Mouse (Mus musculus): ENCODE data around the gene Polr2i.
"Not testable (repeated sequence)": the region's sequence is repeated elsewhere in the genome, so short reads cannot be mapped to it uniquely, and the experiment has no call there.

Polr2i gene

GRCm38 (mm10) chr7:30231669-30232454, at the start of gene Polr2i, which contains the start of gene Tbcb:
Gene Polr2i (plus strand): TSS chr7:30231948.
Gene Tbcb (minus strand): TSS chr7:30232272.
- peak; percentile 97 for DNase-seq

GRCm38 (mm10) chr7:30183189-30183588, 48.6 kb upstream of the Polr2i start:
- DNase-seq, result not testable (repeated sequence)

GRCm38 (mm10) chr7:30183879-30184289, 47.9 kb upstream of the Polr2i start, which contains the start of gene Cox7a1:
Gene Cox7a1 (plus strand): TSS chr7:30184144.
- peak; percentile 93 for DNase-seq

GRCm38 (mm10) chr7:30184641-30185348, 47.0 kb upstream of the Polr2i start:
- no peak for DNase-seq

- DNase-seq, result no peak
These were observed 43.2 kb upstream of the Polr2i start for GRCm38 (mm10) chr7:30188344-30189115.

- no peak for DNase-seq
These were observed 42.6 kb upstream of the Polr2i start for GRCm38 (mm10) chr7:30189116-30189491.

- DNase-seq, result no peak
These were observed 39.7 kb upstream of the Polr2i start for GRCm38 (mm10) chr7:30192088-30192487.

- DNase-seq, result no peak
These were observed 38.7 kb upstream of the Polr2i start for GRCm38 (mm10) chr7:30193013-30193412.

- DNase-seq, result peak; percentile 94
These were observed 38.1 kb upstream of the Polr2i start for GRCm38 (mm10) chr7:30193581-30194100.

- peak; percentile 40 for DNase-seq
These were observed 37.5 kb upstream of the Polr2i start for GRCm38 (mm10) chr7:30194101-30194831.

GRCm38 (mm10) chr7:30194884-30195283, 36.9 kb upstream of the Polr2i start:
- DNase-seq, result peak; percentile 99

- DNase-seq, result no peak
These were observed 36.3 kb upstream of the Polr2i start for GRCm38 (mm10) chr7:30195461-30195860.

GRCm38 (mm10) chr7:30196171-30196570, 35.6 kb upstream of the Polr2i start:
- DNase-seq, result no peak

- DNase-seq, result no peak
These were observed 34.1 kb upstream of the Polr2i start for GRCm38 (mm10) chr7:30197592-30198129.

- peak; percentile 80 for DNase-seq
These were observed 33.2 kb upstream of the Polr2i start, which contains the start of gene Capns1 for GRCm38 (mm10) chr7:30198481-30198971. Gene Capns1 (minus strand): TSS chr7:30198811.

- no peak for DNase-seq
These were observed 32.1 kb upstream of the Polr2i start for GRCm38 (mm10) chr7:30199498-30200139.

GRCm38 (mm10) chr7:30200200-30200599, 31.5 kb upstream of the Polr2i start:
- no peak for DNase-seq

GRCm38 (mm10) chr7:30200661-30201060, 31.1 kb upstream of the Polr2i start:
- DNase-seq, result not testable (repeated sequence)

- no peak for DNase-seq
These were observed 28.7 kb upstream of the Polr2i start for GRCm38 (mm10) chr7:30202895-30203690.

- DNase-seq, result no peak
These were observed 27.4 kb upstream of the Polr2i start for GRCm38 (mm10) chr7:30204380-30204779.
